Comparison of ENCODE assay signal across 14 mouse cellular contexts in genomic region chr7:58488250-58488649, GRCm38 (mm10).
DNase-seq lines count a peak whose midpoint lies in the region; ATAC-seq lines count a peak whose summit lies in the region.
"Had no signal": no experiment of that assay in that cellular context is flagged by ENCODE, and none has a peak within 500 bp of the region (broad histone marks: within the 10 kb centered on the region; RNA-seq: fewer than 3 reads in every experiment).

No protein-coding gene starts in this region.

- no peak overlapping the region for H3K9ac ChIP-seq in hindbrain, embryonic 14.5 days
- H3K9ac ChIP-seq in hindbrain, embryonic 11.5 days (ENCODE audit: low read depth, low read length), result no peak overlapping the region
- no peak overlapping the region for H3K9ac ChIP-seq in forebrain, embryonic 16.5 days (replicated peaks; ENCODE audit: low read depth, low read length)
- no peak overlapping the region for H3K9ac ChIP-seq in midbrain, embryonic 14.5 days (replicated peaks; ENCODE audit: low read length)
- H3K9ac ChIP-seq in liver, embryonic 11.5 days (ENCODE audit: low read depth, low read length), result no peak overlapping the region
- H3K9ac ChIP-seq: intestine, embryonic 15.5 days had no signal

- DNase-seq in hindbrain, embryonic 14.5 days (ENCODE audit: low spot score), result no peak
- DNase-seq in hindbrain, embryonic 11.5 days (ENCODE audit: low spot score), result no peak
- DNase-seq in brain, adult 2 months (ENCODE audit: low read depth, low spot score), result peak; percentile 81
- peak; percentile 64 for DNase-seq in midbrain, embryonic 14.5 days
- no peak for DNase-seq in liver, embryonic 11.5 days (ENCODE audit: low spot score)
- DNase-seq in MN1 (ENCODE audit: low spot score), result no peak
- DNase-seq: cerebellum, adult 18-20 months; gastrocnemius, adult 2 months; heart, postnatal 10 days; kidney, postnatal 10 days; thymus, adult 18-20 months had no signal

- no peak overlapping the region for H3K4me3 ChIP-seq in hindbrain, embryonic 14.5 days (replicated peaks; ENCODE audit: low read length)
- H3K4me3 ChIP-seq in hindbrain, embryonic 11.5 days (ENCODE audit: low read depth, low read length), result no peak overlapping the region
- no peak overlapping the region for H3K4me3 ChIP-seq in forebrain, embryonic 16.5 days (replicated peaks; ENCODE audit: low read length)
- no peak overlapping the region for H3K4me3 ChIP-seq in midbrain, embryonic 14.5 days (replicated peaks; ENCODE audit: low read depth, low read length)
- no peak overlapping the region for H3K4me3 ChIP-seq in liver, embryonic 11.5 days (ENCODE audit: low read depth, low read length)
- H3K4me3 ChIP-seq: gastrocnemius, adult 2 months; intestine, embryonic 15.5 days had no signal

- peak overlapping the region; percentile 27; the same call in 1 of the 2 replicates for H3K27ac ChIP-seq in hindbrain, embryonic 14.5 days
- H3K27ac ChIP-seq in hindbrain, embryonic 11.5 days (ENCODE audit: low read depth, low read length), result no peak overlapping the region
- H3K27ac ChIP-seq in forebrain, embryonic 16.5 days (ENCODE audit: low read length), result peak overlapping the region; percentile 56
- H3K27ac ChIP-seq in midbrain, embryonic 14.5 days (replicated peaks; ENCODE audit: low read depth, low read length), result peak overlapping the region; percentile 66
- no peak overlapping the region for H3K27ac ChIP-seq in liver, embryonic 11.5 days (ENCODE audit: low read depth, low read length)
- H3K27ac ChIP-seq: gastrocnemius, adult 2 months; intestine, embryonic 15.5 days had no signal

- no peak overlapping the region for H3K4me2 ChIP-seq in hindbrain, embryonic 14.5 days (replicated peaks)
- no peak overlapping the region for H3K4me2 ChIP-seq in hindbrain, embryonic 11.5 days (replicated peaks; ENCODE audit: low read depth, low read length)
- H3K4me2 ChIP-seq in forebrain, embryonic 16.5 days (ENCODE audit: low read length), result no peak overlapping the region
- no peak overlapping the region for H3K4me2 ChIP-seq in midbrain, embryonic 14.5 days (ENCODE audit: low read length)
- H3K4me2 ChIP-seq in liver, embryonic 11.5 days, result no peak overlapping the region
- H3K4me2 ChIP-seq: intestine, embryonic 15.5 days had no signal

- no peaks in the 10 kb centered on the region for H3K36me3 ChIP-seq in hindbrain, embryonic 14.5 days (replicated peaks; ENCODE audit: control insufficient read depth, insufficient read depth)
- no peaks in the 10 kb centered on the region for H3K36me3 ChIP-seq in hindbrain, embryonic 11.5 days (ENCODE audit: control insufficient read depth, insufficient read depth, low read length)
- H3K36me3 ChIP-seq in forebrain, embryonic 16.5 days (ENCODE audit: control insufficient read depth, insufficient read depth), result no peaks in the 10 kb centered on the region
- H3K36me3 ChIP-seq in midbrain, embryonic 14.5 days (ENCODE audit: control insufficient read depth, insufficient read depth, low read length), result no peaks in the 10 kb centered on the region
- H3K36me3 ChIP-seq in liver, embryonic 11.5 days (ENCODE audit: control insufficient read depth, insufficient read depth, low read length), result no peaks in the 10 kb centered on the region
- H3K36me3 ChIP-seq: G1E; intestine, embryonic 15.5 days had no signal

- no peaks in the 10 kb centered on the region for H3K4me1 ChIP-seq in hindbrain, embryonic 14.5 days (replicated peaks; ENCODE audit: control insufficient read depth, insufficient read depth, low read length)
- H3K4me1 ChIP-seq in hindbrain, embryonic 11.5 days (replicated peaks; ENCODE audit: control insufficient read depth, insufficient read depth, low read length), result no peaks in the 10 kb centered on the region
- H3K4me1 ChIP-seq in forebrain, embryonic 16.5 days (replicated peaks; ENCODE audit: control insufficient read depth, insufficient read depth, low read length), result no peaks in the 10 kb centered on the region
- 0 out of 2 replicates have a peak, but pooled peaks cover 3% of the 10 kb centered on the region for H3K4me1 ChIP-seq in midbrain, embryonic 14.5 days (ENCODE audit: control insufficient read depth, insufficient read depth, low read length)
- no peaks in the 10 kb centered on the region for H3K4me1 ChIP-seq in liver, embryonic 11.5 days (replicated peaks; ENCODE audit: control insufficient read depth, insufficient read depth, low read length)
- H3K4me1 ChIP-seq: intestine, embryonic 15.5 days had no signal

- H3K27me3 ChIP-seq in hindbrain, embryonic 14.5 days (ENCODE audit: control insufficient read depth, insufficient read depth, low read length), result no peaks in the 10 kb centered on the region
- no peaks in the 10 kb centered on the region for H3K27me3 ChIP-seq in hindbrain, embryonic 11.5 days (ENCODE audit: control insufficient read depth, insufficient read depth, low read length)
- H3K27me3 ChIP-seq in forebrain, embryonic 16.5 days (replicated peaks; ENCODE audit: control insufficient read depth, insufficient read depth, low read length), result no peaks in the 10 kb centered on the region
- H3K27me3 ChIP-seq in midbrain, embryonic 14.5 days (ENCODE audit: control insufficient read depth, insufficient read depth, low read length), result no peaks in the 10 kb centered on the region
- no peaks in the 10 kb centered on the region for H3K27me3 ChIP-seq in liver, embryonic 11.5 days (replicated peaks; ENCODE audit: control insufficient read depth, insufficient read depth, low read length)
- H3K27me3 ChIP-seq: intestine, embryonic 15.5 days had no signal

- ATAC-seq in hindbrain, embryonic 14.5 days (ENCODE audit: low FRiP score), result peak; percentile 53; the same call in 1 of the 2 replicates
- ATAC-seq in hindbrain, embryonic 11.5 days (ENCODE audit: low FRiP score), result no peak
- ATAC-seq in forebrain, embryonic 16.5 days, result peak; percentile 91
- peak; percentile 66; the same call in 1 of the 2 replicates for ATAC-seq in midbrain, embryonic 14.5 days (ENCODE audit: low FRiP score, low TSS enrichment)
- no peak for ATAC-seq in liver, embryonic 11.5 days (replicated peaks; ENCODE audit: low FRiP score)
- ATAC-seq: intestine, embryonic 15.5 days had no signal

- 35% methylated on average over 2 of the region's 2 CpGs for WGBS in hindbrain, embryonic 14.5 days
- 72% methylated on average over 2 of the region's 2 CpGs for WGBS in hindbrain, embryonic 11.5 days
- WGBS in forebrain, embryonic 16.5 days, result 22% methylated on average over 2 of the region's 2 CpGs
- 25% methylated on average over 2 of the region's 2 CpGs for WGBS in midbrain, embryonic 14.5 days
- 84% methylated on average over 2 of the region's 2 CpGs for WGBS in liver, embryonic 11.5 days

- no peaks in the 10 kb centered on the region for H3K9me3 ChIP-seq in hindbrain, embryonic 14.5 days (ENCODE audit: control insufficient read depth, low read length)
- H3K9me3 ChIP-seq in hindbrain, embryonic 11.5 days (ENCODE audit: control insufficient read depth, low read length), result no peaks in the 10 kb centered on the region
- no peaks in the 10 kb centered on the region for H3K9me3 ChIP-seq in forebrain, embryonic 16.5 days (ENCODE audit: control insufficient read depth, low read length)
- no peaks in the 10 kb centered on the region for H3K9me3 ChIP-seq in midbrain, embryonic 14.5 days (ENCODE audit: control insufficient read depth, low read length)
- H3K9me3 ChIP-seq in liver, embryonic 11.5 days (ENCODE audit: control insufficient read depth, low read length), result no peaks in the 10 kb centered on the region
- H3K9me3 ChIP-seq: G1E; intestine, embryonic 15.5 days had no signal

Comparison
In these comparisons a context has a peak if more than half of its experiments do, and no peak if none do; other contexts are left out.
1. ATAC-seq: peak in hindbrain, embryonic 14.5 days (single experiment), forebrain, embryonic 16.5 days (single experiment) and midbrain, embryonic 14.5 days (single experiment); none in hindbrain, embryonic 11.5 days (single experiment) and liver, embryonic 11.5 days (single experiment).
2. H3K27ac ChIP-seq: peak in hindbrain, embryonic 14.5 days (single experiment), forebrain, embryonic 16.5 days (single experiment) and midbrain, embryonic 14.5 days (single experiment); none in hindbrain, embryonic 11.5 days (single experiment) and liver, embryonic 11.5 days (single experiment).
3. DNase-seq: peak in brain, adult 2 months (single experiment) and midbrain, embryonic 14.5 days (single experiment); none in hindbrain, embryonic 14.5 days (single experiment), hindbrain, embryonic 11.5 days (single experiment), liver, embryonic 11.5 days (single experiment) and MN1 (single experiment).